Mouse (Mus musculus) liver, postnatal 0 days (tissue): Measurements from ENCODE around the gene Vwa5b2.

Experiments
- CTCF ChIP-seq: sonication (generic); IDR thresholded peaks from 2 replicates; pipeline ENCODE4 v1.5.1; 2016; ENCODE audit warnings: antibody characterized with exemption, low read depth
- EP300 ChIP-seq: IDR thresholded peaks from 2 replicates; pipeline ENCODE4 v1.6.1; 2016; ENCODE audit warnings: antibody characterized with exemption, low read depth, mild to moderate bottlenecking

GRCm38 (mm10) chr16:20591076-20591705 lies 1.9 kb downstream of the Vwa5b2 start:
- no peak for TF ChIP-seq EP300
- TF ChIP-seq CTCF: no peak
